Comparison of ENCODE assay signal across 13 mouse cellular contexts in the genomic region with DNA sequence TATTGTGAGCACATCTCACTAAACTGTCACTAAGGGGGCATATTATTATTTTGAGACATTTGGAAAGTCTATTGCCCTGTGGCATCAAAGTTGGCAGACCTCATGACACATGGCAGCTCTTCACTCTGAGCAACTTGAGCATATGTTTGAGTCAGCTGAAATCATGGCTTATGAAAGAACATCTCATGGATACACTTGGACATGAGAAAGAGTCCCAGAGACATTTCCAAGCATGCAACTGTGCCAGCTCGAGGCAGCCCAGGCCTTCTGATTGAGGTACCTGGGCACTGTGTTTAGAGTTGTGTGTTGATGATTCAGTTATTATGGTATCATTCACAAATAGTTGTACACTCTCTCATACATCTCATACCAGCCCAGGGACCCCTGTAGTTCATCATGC.
"Had no signal": no experiment of that assay in that cellular context is flagged by ENCODE, and none has a peak within 500 bp of the region (broad histone marks: within the 10 kb centered on the region; RNA-seq: fewer than 3 reads in every experiment).

No protein-coding gene starts in this region.

- H3K4me3 ChIP-seq: left cerebral cortex, adult 2 months; limb, embryonic 10.5 days; liver, embryonic 15.5 days; midbrain, embryonic 13.5 days; neural tube, embryonic 12.5 days had no signal

- H3K27me3 ChIP-seq: liver, embryonic 15.5 days; midbrain, embryonic 13.5 days; neural tube, embryonic 12.5 days had no signal

- H3K4me1 ChIP-seq: limb, embryonic 10.5 days had no signal

- DNase-seq: kidney, adult 9 months; kidney, postnatal 4 days; lung, adult 2 months; lung, postnatal 36 days; spleen, adult 18-20 months; thymus, adult 18-20 months; thymus, postnatal 25 days had no signal

- H3K27ac ChIP-seq: kidney, postnatal 0 days; left cerebral cortex, adult 2 months; limb, embryonic 10.5 days; liver, embryonic 15.5 days; midbrain, embryonic 13.5 days; neural tube, embryonic 12.5 days had no signal
